Mouse (Mus musculus) lung, adult 2 months (tissue): ENCODE data around the gene Tfap2b. TPM values are rescaled to one million over a fixed set of nuclear protein-coding genes. Genes with fewer than 3 reads are reported as not detected.

Experiments
- DNase-seq: peaks from one replicate; pipeline ENCODE4 v3.0.0; 2022
- H3K4me1 ChIP-seq: fragments of 200-500 bp; 2 replicates; pipeline ENCODE4 v1.6.1; 2011; ENCODE audit warnings: low read length; ENCODE audit not compliant: control insufficient read depth, insufficient read depth
- H3K4me3 ChIP-seq: fragments of 200-500 bp; replicated peaks from 2 replicates; pipeline ENCODE3; 2011; ENCODE audit warnings: low read depth, mild to moderate bottlenecking, control low read depth, low read length; ENCODE audit errors: extremely low read depth
- CTCF ChIP-seq: fragments of 200-500 bp; IDR thresholded peaks from 2 replicates; pipeline ENCODE4 v1.5.1; 2011; ENCODE audit warnings: mild to moderate bottlenecking, low read length, control low read depth; ENCODE audit not compliant: insufficient read depth
- POLR2A ChIP-seq: fragments of 200-500 bp; IDR thresholded peaks from 2 replicates; pipeline ENCODE4 v1.6.1; 2011; ENCODE audit warnings: low read depth, mild to moderate bottlenecking, control low read depth, low read length, borderline replicate concordance; ENCODE audit errors: extremely low read depth
- WGBS: fragments of 180-500 bp; shearing (Covaris S2); methylation state at CpG from one replicate; pipeline ENCODE4 v1.1.7; 2018; 5-methylcytosine and 5-hydroxymethylcytosine counted together
- polyA plus RNA-seq: library from polyadenylated mRNA; depleted of rRNA; stranded (reverse); fragments of >200 nt; gene quantifications from 2 replicates; pipeline ENCODE4 v1.2.3, GENCODE M21; 2012; rRNA removed

The Tfap2b gene
- polyA plus RNA-seq, 1 experiment, result not detected

DNA sequence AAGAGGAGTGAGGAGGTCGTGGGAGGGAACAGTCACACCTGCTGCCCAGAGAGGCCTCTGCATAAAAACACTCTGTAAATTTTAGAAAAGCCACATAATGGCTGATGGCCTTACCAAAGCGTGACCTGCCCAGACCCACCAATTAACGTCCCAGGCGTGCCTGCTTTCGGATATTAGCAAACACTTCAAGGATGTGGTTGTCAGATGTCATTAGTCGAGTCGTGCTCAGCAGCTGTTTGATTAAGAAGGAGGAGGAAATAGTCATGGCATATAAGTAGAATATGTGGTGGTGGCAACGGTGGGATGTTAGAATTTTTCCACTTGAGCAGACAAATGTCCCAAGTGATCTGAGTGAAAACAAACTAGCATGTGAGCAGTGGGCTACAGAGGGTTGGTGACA is 33.3 kb downstream of the Tfap2b start:
- no peak overlapping the region for H3K4me3 ChIP-seq
- WGBS, result 6% methylated on average over 8 of the region's 8 CpGs

DNA sequence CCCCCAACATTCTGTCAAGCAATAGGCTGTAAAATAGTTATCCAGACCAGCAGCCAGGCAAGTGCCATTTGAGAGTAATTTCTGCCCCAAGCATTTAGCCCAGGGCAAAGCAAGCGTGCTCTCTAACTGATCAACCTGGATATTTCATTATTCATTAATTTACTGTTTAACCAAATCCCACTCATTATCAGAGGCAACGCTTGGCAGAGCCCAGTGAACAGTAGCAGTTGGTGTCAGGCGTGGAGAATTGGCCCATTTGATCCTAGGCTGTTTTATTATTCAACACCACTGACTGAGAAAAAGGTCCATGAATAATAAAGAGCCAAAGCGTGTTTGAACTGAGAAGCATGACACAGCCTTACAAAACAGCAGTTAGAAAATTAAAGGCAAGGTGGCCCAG is 36.3 kb downstream of the Tfap2b start:
- no peak for DNase-seq
- TF ChIP-seq CTCF, result no peak
- TF ChIP-seq POLR2A, result no peak
- 50% methylated on average over 4 of the region's 4 CpGs for WGBS
- Histone ChIP-seq H3K4me1 (no peaks in the 10 kb centered on the region), H3K4me3 (no peak overlapping the region)

More for the DNA sequence above, 33.3 kb downstream of the Tfap2b start:
- H3K4me1 ChIP-seq, result no peaks in the 10 kb centered on the region
- TF ChIP-seq CTCF, result no peak
- TF ChIP-seq POLR2A, result no peak
- DNase-seq, result no peak

DNA sequence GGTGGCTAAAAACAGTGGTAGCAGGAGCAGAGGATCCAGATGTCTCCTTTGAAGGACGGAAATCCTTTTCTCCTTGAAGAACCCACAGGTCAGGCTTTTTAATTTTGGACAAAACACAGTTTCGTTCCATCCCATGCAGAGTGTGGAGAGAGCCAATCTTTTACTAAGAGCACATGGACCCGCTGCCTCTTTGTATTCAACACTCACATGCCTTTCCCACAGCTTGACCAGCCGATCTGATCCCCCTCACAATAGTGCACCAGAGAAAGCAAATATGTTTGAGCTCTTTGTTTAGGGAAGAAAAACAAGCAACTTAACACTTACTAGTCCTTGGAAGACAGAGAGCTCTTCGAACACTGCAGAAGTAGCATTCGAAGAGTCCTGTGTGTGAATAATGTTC is 42.6 kb downstream of the Tfap2b start:
- TF ChIP-seq POLR2A (no peak), CTCF (no peak)
- 61% methylated on average over 6 of the region's 6 CpGs for WGBS
- Histone ChIP-seq H3K4me1 (no peaks in the 10 kb centered on the region), H3K4me3 (no peak overlapping the region)
- DNase-seq, result no peak

DNA sequence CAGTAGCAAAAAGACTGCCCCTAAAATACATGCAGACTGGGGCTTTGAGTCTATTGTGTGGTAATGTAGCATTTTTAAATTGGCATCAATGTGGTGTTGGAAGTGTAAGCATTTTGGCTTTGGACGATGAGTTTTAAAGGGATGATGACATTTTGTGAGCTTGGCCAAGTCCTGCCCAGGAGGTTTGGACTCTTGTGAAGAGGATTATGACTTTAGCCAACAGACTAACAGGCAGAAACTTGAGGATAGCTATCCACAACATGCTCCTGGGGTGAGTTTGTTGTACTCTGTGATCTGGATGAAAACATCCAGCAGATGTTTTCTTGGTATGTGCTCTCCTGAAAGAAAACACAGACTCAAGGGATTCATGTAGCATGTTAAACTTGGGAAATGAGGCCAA is 60.9 kb downstream of the Tfap2b start:
- 71% methylated on average over 1 of the region's 1 CpGs for WGBS
- TF ChIP-seq CTCF (no peak), POLR2A (no peak)
- Histone ChIP-seq H3K4me3 (no peak overlapping the region), H3K4me1 (no peaks in the 10 kb centered on the region)
- DNase-seq, result no peak

Other genes starting within 250 kb of the Tfap2b start
- not detected in 2 replicates for gene Tfap2d, start 105.9 kb upstream of the Tfap2b start, polyA plus RNA-seq